Mouse (Mus musculus) CH12F3 (cell line): ENCODE measurements around the gene Tedc2.

ENCODE experiments used
- in situ Hi-C: fragments of 300-500 bp; cut with MboI; formaldehyde crosslinking; loops from 2 replicates; pipeline ENCODE4 v1.14.3; 2020; ENCODE audit warnings: low sequenced_read_pairs

The Tedc2 gene

DNA sequence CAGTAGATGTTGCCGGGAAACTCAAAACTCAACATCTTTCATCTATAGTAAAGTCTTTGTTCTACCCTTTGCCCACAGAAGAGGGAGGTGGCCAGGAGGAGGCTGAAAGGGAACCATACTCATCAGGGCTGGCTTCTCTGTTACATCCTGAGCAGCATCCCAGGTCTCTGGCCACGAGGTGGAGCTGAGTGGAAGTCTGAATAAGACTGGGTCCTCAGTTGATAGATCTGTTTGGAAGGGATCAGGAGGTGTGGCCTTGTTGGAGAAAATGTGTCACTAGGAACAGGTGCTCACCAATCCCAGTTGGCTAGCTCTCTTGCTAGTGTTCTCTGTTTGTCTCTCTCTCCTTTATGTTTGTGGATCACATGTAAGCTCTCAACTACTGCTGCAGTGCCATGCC is 25.3 kb downstream of the Tedc2 start:
- in situ Hi-C loops, result no loop called here

DNA sequence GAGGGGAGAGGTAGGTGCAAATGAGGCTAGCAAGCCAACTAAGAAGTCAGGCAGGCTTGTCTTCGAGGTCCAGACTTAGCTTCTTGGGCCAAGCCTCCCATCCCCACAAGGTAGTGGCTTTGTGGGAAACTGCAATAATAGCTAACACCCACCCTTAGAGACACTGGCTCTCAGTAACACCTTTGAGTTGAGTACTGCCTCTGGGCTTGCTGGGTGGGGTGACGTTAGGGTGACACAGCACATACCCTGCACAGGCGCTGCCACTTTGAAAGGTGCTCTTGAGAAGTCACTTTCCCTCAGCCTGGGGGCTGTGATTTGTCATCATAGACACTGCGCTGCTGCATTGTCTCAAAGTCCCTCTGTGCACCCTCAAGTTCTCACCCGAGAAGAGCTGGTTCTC is 26.9 kb downstream of the Tedc2 start:
- in situ Hi-C loops, result no loop called here

DNA sequence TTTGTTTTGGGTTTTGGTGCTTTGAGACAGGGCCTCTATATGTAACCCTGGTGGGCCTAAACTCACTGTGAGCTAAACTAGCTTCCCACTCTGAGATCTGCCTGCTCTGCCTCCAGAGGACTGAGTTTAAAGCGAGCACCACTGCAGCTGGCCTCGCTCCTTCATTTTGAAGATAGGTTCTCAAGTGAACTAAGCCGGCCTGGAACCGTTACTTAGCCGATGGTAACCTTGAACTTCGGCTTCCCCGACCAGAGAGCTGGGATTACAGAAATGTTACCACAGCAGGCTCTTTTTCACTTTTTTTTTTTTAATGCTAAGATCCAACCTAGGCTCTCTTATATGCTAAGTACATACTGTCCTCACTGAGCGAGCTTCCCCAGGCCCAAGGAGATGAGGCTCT is 27.4 kb downstream of the Tedc2 start:
- in situ Hi-C loops, result no loop called here

DNA sequence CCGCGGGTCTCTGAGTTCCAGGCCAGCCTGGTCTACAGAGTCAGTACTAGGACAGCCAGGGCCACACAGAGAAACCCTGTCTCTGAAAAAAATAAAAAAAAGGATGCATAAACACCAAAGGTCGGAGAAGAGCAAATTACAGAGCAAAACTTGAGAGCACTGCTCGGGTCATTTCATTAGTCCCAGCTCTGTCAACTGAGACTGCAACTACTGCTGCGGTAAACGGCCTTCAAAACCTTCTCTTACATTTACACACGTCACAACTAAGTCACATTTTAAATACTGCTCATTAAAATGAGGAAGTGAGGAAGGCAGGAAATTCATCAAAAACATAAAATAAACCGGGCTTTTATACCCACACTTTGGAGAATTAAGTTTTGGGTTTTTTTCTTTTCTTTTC is 27.8 kb downstream of the Tedc2 start:
- in situ Hi-C loops, result no loop called here

DNA sequence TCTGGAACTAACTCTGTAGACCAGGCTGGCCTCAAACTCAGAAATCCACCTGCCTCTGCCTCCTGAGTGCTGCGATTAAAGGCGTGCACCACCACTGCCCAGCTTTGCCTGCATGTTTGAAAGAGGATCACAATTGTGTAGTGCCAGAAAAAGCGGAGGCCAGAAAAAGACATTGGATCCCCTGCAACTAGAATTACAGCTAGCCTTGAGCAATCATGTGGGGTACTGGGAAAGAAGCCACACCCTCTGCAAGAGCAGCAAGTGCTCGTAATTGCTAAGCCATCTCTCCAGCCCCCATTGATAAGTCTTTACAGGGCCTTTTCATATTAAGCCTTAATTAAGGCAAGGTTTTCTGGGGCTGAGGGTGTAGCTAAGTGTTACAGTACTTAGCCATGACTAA is 29.2 kb downstream of the Tedc2 start:
- in situ Hi-C loops, result no loop called here

DNA sequence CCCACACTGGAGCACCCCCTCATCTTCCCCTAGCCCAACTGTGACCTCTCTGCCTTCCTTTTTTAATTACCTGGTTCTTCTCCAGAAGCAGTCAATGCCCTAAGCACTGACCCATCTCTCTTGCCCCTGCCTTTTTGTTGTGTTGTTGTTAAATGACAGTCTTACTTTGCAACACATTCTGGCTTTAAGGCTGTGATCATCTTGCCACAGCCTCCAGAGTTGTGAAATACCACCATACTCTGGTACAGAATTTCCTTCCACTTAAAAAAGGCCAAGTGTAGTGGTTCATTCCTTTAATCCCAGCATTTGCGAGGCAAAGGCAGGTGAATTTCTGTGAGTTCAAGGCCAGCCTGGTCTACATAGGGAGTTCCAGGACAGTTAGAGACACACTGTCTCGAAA is 29.7 kb downstream of the Tedc2 start:
- in situ Hi-C loops, result no loop called here

DNA sequence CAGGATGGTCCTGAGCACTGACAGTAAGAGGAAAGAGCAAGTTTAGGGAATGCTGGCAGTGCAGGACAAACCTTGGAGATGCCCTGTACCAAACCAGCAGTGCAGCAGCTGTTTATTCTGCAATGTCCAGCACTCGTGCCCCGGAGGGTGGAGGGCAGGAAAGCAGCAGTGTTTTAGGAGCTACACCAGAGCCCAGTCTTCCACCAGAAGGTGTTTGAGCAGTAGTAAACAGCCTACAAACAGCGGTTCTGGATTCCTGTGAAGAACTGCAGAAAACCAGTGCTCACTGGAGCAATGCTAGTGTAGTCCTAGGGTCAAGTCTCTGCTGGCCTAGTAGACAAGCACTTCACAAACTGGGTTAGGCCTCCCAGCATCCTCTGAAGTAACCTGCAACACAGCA is 46.4 kb downstream of the Tedc2 start:
- in situ Hi-C loops, result no loop called here

DNA sequence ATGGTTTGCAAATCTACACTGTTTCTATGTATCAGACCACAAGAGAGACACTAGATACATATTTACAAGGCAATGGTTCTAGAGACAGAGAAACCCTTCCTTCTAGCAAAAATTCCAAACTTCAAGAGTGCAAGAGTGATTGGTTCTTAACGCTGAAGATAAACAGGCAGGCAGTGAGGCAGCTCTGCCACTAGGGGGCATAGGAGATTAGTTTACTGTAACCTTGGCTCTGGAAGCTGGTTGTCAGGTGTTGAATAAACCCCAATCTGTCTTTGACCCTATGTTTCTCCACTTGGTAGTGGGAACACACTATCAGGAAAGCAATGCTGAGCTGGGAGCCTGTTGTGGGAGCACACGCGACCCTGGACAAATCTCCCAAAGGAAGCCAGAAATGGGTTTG is 47.2 kb downstream of the Tedc2 start:
- in situ Hi-C loops, result no loop called here

DNA sequence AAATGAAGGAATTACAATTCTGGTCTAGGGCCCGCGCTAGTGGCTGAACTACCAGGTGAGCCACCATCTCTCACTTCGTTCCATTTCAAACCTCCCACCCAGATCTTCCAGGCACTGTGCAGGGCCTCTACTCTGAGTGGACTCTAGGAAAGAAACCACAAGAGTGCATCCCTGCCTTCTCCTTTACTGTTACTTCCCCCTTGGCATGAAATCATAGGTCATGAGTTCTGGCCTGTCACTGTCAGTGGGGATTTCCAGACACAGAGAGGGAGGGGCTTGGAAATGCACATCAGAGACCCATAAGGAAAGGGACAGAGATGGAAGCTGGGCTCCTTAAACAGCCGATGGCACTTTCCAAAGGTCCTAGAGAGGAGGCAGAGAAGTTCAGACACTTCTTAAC is 48.9 kb downstream of the Tedc2 start:
- in situ Hi-C loops, result no loop called here

DNA sequence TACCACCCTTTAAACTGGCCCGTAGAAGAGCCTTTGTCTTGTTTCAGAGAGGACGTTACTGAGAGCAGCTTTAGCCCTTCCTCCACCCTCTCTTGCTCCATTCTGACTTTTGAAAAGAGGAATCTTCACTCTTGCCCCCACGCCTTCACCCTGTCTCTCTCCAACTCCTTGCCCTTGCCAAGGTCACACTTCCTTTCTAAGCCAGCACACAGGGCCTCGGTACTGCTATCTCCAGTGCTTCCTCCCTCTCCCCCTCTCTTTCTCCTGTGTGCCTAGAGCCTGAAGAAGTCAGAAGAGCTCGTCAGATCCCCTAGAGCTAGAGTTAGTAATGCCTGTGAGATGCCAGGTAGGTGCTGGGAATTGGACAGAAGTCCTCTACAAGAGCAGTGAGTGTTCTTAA is 49.9 kb downstream of the Tedc2 start:
- in situ Hi-C loops, result no loop called here

DNA sequence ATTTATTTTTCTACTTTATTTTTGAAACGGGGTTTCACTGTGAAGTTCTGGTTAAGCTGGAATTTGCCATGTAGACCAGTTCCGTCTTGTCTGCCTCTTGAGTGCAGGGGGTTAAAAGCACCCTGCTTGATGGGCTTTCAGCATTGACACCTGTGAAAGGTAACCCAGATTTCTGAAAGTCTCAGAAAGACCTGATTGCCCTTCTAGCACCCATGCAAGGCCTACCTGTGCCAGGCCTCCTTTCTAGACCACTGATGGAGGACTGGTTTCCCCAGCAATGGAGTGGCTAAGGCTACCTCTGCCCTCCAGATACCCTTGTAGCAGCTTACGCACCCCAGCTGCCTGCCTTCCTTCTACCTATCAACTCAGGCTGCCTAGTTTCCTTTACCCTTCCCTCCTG is 50.5 kb downstream of the Tedc2 start:
- in situ Hi-C loops, result no loop called here

DNA sequence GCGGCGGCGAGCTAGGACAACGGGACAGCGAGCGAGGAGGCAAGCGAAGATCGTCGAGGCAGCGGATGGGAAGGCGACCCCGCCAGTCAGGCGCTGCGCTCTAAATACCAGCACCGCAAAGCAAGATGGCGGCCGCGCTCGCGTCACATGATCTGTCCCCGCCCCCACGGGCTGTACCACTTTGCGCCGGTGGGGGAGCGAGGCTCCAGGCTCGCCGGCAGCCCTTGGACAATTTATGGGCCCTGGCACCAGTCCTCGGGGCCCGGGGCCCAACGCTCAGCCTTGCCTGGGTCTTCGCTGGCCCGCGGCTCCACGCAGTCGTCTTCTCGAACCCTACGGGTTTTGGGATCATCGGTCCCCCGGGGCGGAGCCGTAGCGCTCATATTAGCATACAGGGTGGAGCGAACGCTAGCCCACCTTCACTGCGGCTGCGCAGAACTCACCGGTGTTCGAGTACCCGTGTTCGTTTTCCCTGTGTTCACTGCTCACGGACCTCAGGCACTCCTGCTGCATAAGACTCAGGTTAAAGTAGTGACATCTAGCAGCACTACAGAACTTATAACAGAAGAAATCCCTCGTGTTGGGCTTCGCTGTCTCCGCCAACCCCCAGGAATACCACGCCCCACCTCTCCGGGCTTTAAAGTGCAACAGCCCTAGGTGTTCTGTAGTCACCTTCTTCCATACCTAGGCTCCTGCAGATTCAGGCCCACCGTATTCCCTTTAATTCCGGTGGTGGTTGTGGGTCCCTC is 51.2 kb downstream of the Tedc2 start, which contains the start of gene Atp6v0c:
Gene Atp6v0c (minus strand): TSS at position 386 of the 749 bp plus-strand sequence.
- in situ Hi-C loops, result no loop called here

DNA sequence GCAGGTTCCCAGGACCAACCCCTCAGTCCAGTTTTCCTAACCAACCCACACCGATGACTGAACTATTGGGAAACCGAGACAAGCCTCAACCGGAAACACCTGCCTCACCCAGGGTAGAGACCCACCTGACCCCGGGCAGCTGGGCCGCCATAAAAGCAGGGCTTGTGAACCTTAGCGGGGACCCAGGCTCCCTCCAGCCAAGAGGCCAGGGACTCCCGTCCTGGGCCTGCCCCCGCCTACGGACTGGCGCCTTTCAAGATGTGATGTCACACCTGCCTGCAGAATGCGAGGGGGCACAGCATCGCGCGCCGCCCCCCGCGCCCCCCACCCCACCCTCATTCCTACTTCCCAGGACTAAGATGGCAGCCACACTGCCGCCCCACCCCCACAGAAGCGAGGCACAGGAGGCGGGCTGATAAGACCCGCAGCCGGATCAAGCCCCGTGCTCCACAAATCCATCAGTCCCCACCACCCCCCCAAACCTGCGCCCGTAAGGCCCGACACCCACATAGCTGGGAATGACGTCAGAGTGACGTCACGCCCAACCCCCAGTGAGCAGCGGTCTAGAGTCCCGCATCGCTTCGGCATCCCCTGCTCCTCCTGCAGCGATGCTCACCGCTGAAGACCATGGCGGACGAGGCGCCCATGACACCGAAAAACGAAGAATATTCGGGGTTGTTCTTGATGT is 51.9 kb downstream of the Tedc2 start:
- in situ Hi-C loops, result no loop called here

DNA sequence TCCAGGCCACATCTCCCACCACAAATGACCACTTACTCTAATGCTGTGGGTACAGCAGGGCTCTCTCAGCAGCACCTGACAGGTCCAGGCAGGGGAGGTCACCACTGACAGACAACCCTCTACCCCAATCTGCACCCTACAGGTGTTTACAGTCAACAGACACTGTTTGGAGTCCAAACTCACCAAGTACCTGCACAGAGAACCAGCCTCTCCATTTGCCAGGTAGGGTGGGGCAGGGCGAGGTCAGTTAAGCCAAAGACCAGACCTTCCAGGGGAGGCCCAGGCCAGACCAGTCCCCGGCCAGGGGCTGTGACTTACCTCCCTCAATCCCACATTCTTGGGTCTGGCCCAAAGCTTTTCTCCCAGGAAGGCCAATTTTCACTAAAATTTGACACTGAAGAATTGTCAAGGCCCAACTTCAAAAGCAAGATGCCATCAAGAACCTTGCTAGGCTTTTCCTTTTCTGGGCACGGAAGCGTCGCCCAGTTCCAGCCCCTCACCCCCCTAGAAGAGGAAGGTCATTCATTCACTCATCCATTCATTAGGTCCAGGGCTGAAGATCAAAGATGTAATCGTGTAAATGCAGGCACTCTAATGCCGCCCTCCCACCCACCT is 52.7 kb downstream of the Tedc2 start:
- in situ Hi-C loops, result no loop called here

DNA sequence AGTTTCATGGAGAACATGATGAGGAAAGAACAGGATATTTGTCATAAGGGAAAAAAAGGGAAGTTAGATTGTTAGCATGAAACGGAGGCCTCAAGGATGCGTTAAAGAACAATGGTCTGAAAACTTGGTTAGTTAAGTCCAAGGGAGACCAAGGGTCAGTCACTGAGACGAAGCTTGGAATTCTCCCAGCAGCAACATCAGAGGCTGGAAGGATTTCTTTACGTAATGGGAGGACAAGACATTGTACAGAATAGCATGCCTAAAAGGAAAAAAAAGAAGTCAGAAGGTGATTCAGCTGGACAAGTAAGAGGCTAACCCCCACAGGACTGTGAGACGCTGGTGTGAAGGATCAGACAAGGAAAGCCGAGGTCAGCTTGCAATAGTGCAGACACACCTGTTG is 53.5 kb downstream of the Tedc2 start:
- in situ Hi-C loops, result no loop called here
